Mouse (Mus musculus) liver, adult 2 months (tissue): ENCODE results near the gene Vstm2l. TPM values are rescaled to one million over a fixed set of nuclear protein-coding genes. Genes with fewer than 3 reads are reported as not detected.

Experiments used
- DNase-seq: peaks from one replicate; pipeline ENCODE4 v3.0.0-alpha.2; 2011; ENCODE audit warnings: low read depth, low spot score; ENCODE audit errors: extremely low read depth
- H3K27ac ChIP-seq: fragments of 200-500 bp; replicated peaks from 2 replicates; pipeline ENCODE4 v1.5.1; 2012; ENCODE audit warnings: low read depth, mild to moderate bottlenecking, control low read depth, inconsistent platforms, low read length; ENCODE audit not compliant: insufficient read depth
- H3K27me3 ChIP-seq: fragments of 200-500 bp; 2 replicates; pipeline ENCODE4 v1.6.1; 2012; ENCODE audit warnings: mild to moderate bottlenecking, moderate library complexity, low read length, inconsistent platforms; ENCODE audit not compliant: control insufficient read depth, insufficient read depth
- H3K36me3 ChIP-seq: fragments of 200-500 bp; 2 replicates; pipeline ENCODE4 v1.6.1; 2012; ENCODE audit warnings: low read length, inconsistent platforms; ENCODE audit not compliant: control insufficient read depth, insufficient read depth
- H3K4me1 ChIP-seq: fragments of 200-500 bp; 2 replicates; pipeline ENCODE4 v1.6.1; 2011; ENCODE audit warnings: low read length; ENCODE audit not compliant: control insufficient read depth, insufficient read depth
- H3K4me3 ChIP-seq: fragments of 200-500 bp; 2 replicates; pipeline ENCODE4 v1.5.1; 2011; ENCODE audit warnings: low read depth, mild to moderate bottlenecking, control low read depth, low read length, moderate library complexity; ENCODE audit not compliant: insufficient read depth
- H3K79me2 ChIP-seq: fragments of 200-500 bp; 2 replicates; pipeline ENCODE4 v1.6.1; 2012; ENCODE audit warnings: inconsistent platforms, mild to moderate bottlenecking, low read length, moderate library complexity; ENCODE audit not compliant: control insufficient read depth, insufficient read depth
- H3K9ac ChIP-seq: fragments of 200-500 bp; 2 replicates; pipeline ENCODE4 v1.6.1; 2012; ENCODE audit warnings: low read depth, mild to moderate bottlenecking, control low read depth, inconsistent platforms, low read length
- CTCF ChIP-seq: fragments of 200-500 bp; IDR thresholded peaks from 2 replicates; pipeline ENCODE4 v1.5.1; 2011; ENCODE audit warnings: low read depth, low read length, control low read depth
- POLR2A ChIP-seq: fragments of 200-500 bp; IDR thresholded peaks from 2 replicates; pipeline ENCODE4 v1.6.1; 2011; ENCODE audit warnings: low read length, control low read depth; ENCODE audit not compliant: insufficient read depth; ENCODE audit errors: extremely low read depth
- WGBS: fragments of 180-500 bp; shearing (Covaris S2); methylation state at CpG from one replicate; pipeline ENCODE4 v1.1.7; 2018; 5-methylcytosine and 5-hydroxymethylcytosine counted together
- polyA plus RNA-seq: library from polyadenylated mRNA; depleted of rRNA; stranded (reverse); fragments of >200 nt; gene quantifications from 2 replicates; pipeline ENCODE4 v1.2.3, GENCODE M21; 2012
- total RNA-seq: library from RNA; depleted of rRNA; stranded (reverse); fragments of >200 nt; gene quantifications from 2 replicates; pipeline ENCODE4 v1.2.3, GENCODE M21; 2014

Gene Vstm2l
- total and polyA plus RNA-seq, 2 experiments = not detected

GRCm38 (mm10) chr2:157924504-157924903, 10.1 kb downstream of the Vstm2l start:
- WGBS = 60% methylated on average over 5 of the region's 5 CpGs
- no peaks in the 10 kb centered on the region for H3K4me1 ChIP-seq
- TF ChIP-seq CTCF = no peak
- TF ChIP-seq POLR2A = no peak
- no peaks in the 10 kb centered on the region; the same call in none of the 2 replicates for H3K27me3 ChIP-seq
- H3K79me2 ChIP-seq = no peaks in the 10 kb centered on the region
- DNase-seq = no peak
- H3K4me3 ChIP-seq = no peak overlapping the region
- H3K9ac ChIP-seq = no peak overlapping the region
- no peaks in the 10 kb centered on the region for H3K36me3 ChIP-seq
- no peak overlapping the region for H3K27ac ChIP-seq

- H3K9ac ChIP-seq = no peak overlapping the region
- H3K36me3 ChIP-seq = no peaks in the 10 kb centered on the region
- no peak overlapping the region for H3K27ac ChIP-seq
- DNase-seq = no peak
- no peak overlapping the region for H3K4me3 ChIP-seq
- no peaks in the 10 kb centered on the region; the same call in none of the 2 replicates for H3K27me3 ChIP-seq
- WGBS = 67% methylated on average over 7 of the region's 7 CpGs
- no peaks in the 10 kb centered on the region for H3K79me2 ChIP-seq
- TF ChIP-seq POLR2A (no peak), CTCF (no peak)
- H3K4me1 ChIP-seq = no peaks in the 10 kb centered on the region
Observed at GRCm38 (mm10) chr2:157926502-157926901, 12.0 kb downstream of the Vstm2l start.

- DNase-seq = no peak
- H3K4me1 ChIP-seq = no peaks in the 10 kb centered on the region
- TF ChIP-seq CTCF = no peak
- TF ChIP-seq POLR2A = no peak
- no peaks in the 10 kb centered on the region for H3K79me2 ChIP-seq
- no peak overlapping the region for H3K9ac ChIP-seq
- H3K27me3 ChIP-seq = no peaks in the 10 kb centered on the region; the same call in none of the 2 replicates
- 73% methylated on average over 3 of the region's 3 CpGs for WGBS
- H3K27ac ChIP-seq = no peak overlapping the region
- no peaks in the 10 kb centered on the region for H3K36me3 ChIP-seq
- H3K4me3 ChIP-seq = no peak overlapping the region
Observed at GRCm38 (mm10) chr2:157926927-157927326, 12.5 kb downstream of the Vstm2l start.

- no peaks in the 10 kb centered on the region for H3K36me3 ChIP-seq
- no peaks in the 10 kb centered on the region for H3K79me2 ChIP-seq
- 68% methylated on average over 20 of the region's 20 CpGs for WGBS
- TF ChIP-seq CTCF = no peak
- H3K27me3 ChIP-seq = no peaks in the 10 kb centered on the region; the same call in 1 of the 2 replicates
- H3K27ac ChIP-seq = no peak overlapping the region
- no peak for DNase-seq
- no peak overlapping the region for H3K4me3 ChIP-seq
- no peak overlapping the region for H3K9ac ChIP-seq
- H3K4me1 ChIP-seq = no peaks in the 10 kb centered on the region
Observed at GRCm38 (mm10) chr2:157927397-157927796, 12.9 kb downstream of the Vstm2l start.

- Histone ChIP-seq H3K27ac (no peak overlapping the region), H3K27me3 (no peaks in the 10 kb centered on the region; the same call in 1 of the 2 replicates), H3K4me1 (no peaks in the 10 kb centered on the region), H3K79me2 (no peaks in the 10 kb centered on the region), H3K36me3 (no peaks in the 10 kb centered on the region), H3K4me3 (no peak overlapping the region), H3K9ac (no peak overlapping the region)
- DNase-seq = no peak
- TF ChIP-seq POLR2A = no peak
- TF ChIP-seq CTCF = no peak
- WGBS = 26% methylated on average over 2 of the region's 2 CpGs
Observed at GRCm38 (mm10) chr2:157927815-157928214, 13.4 kb downstream of the Vstm2l start.

GRCm38 (mm10) chr2:157932655-157933054, 18.2 kb downstream of the Vstm2l start:
- H3K9ac ChIP-seq = no peak overlapping the region
- DNase-seq = no peak
- no peaks in the 10 kb centered on the region for H3K36me3 ChIP-seq
- H3K27ac ChIP-seq = no peak overlapping the region
- no peaks in the 10 kb centered on the region for H3K4me1 ChIP-seq
- H3K4me3 ChIP-seq = no peak overlapping the region
- whole genome bisulfite sequencing = 64% methylated on average over 4 of the region's 4 CpGs
- no peaks in the 10 kb centered on the region for H3K79me2 ChIP-seq
- H3K27me3 ChIP-seq = 0 out of 2 replicates have a peak, but pooled peaks cover 3% of the 10 kb centered on the region
- peak; percentile 23; the same call in 1 of the 2 replicates for TF ChIP-seq CTCF
- no peak for TF ChIP-seq POLR2A
